Mouse (Mus musculus) brain, embryonic 14.5 days (tissue): ENCODE data around the gene Zfp710.

Experiments used
- CTCF ChIP-seq: fragments of 200-500 bp; IDR thresholded peaks from 2 replicates; pipeline ENCODE4 v1.5.1; 2012; ENCODE audit warnings: inconsistent platforms, mild to moderate bottlenecking, moderate library complexity, borderline replicate concordance; ENCODE audit not compliant: insufficient read depth, insufficient read length; ENCODE audit errors: extremely low read depth
- POLR2A ChIP-seq: fragments of 200-500 bp; IDR thresholded peaks from 2 replicates; pipeline ENCODE4 v1.6.1; 2012; ENCODE audit warnings: mild to moderate bottlenecking, inconsistent platforms, borderline replicate concordance; ENCODE audit not compliant: poor library complexity, insufficient read depth, insufficient read length, severe bottlenecking; ENCODE audit errors: extremely low read depth

GRCm38 (mm10) chr7:80018506-80019452, 5.8 kb upstream of the Zfp710 start:
- TF ChIP-seq POLR2A: no peak
- TF ChIP-seq CTCF: no peak
